Mouse (Mus musculus) fat pad, adult 2 months (tissue): ENCODE measurements around the gene Ccdc153.
A peak's percentile ranks its signal among the peaks of the same experiment; 100 is the strongest.

Experiments used
- DNase-seq: peaks from one replicate; pipeline ENCODE4 v3.0.0-alpha.2; 2011; ENCODE audit warnings: low read depth, low spot score; ENCODE audit errors: extremely low read depth

Ccdc153 gene

GRCm38 (mm10) chr9:44240399-44240798 lies at the start of gene Ccdc153:
Gene Ccdc153, plus strand, starts transcription at chr9:44240676.
- no peak for DNase-seq

GRCm38 (mm10) chr9:44191166-44191565 lies 49.3 kb upstream of the Ccdc153 start:
- peak; percentile 95 for DNase-seq

GRCm38 (mm10) chr9:44192312-44192711 lies 48.2 kb upstream of the Ccdc153 start:
- DNase-seq, result no peak

GRCm38 (mm10) chr9:44192794-44193193 lies 47.7 kb upstream of the Ccdc153 start:
- no peak for DNase-seq

- no peak for DNase-seq
These were observed 46.5 kb upstream of the Ccdc153 start for GRCm38 (mm10) chr9:44194000-44194399.

- no peak for DNase-seq
These were observed 44.1 kb upstream of the Ccdc153 start for GRCm38 (mm10) chr9:44196354-44196753.

GRCm38 (mm10) chr9:44199166-44199565 lies 41.3 kb upstream of the Ccdc153 start:
- no peak for DNase-seq

GRCm38 (mm10) chr9:44199580-44199979 lies 40.9 kb upstream of the Ccdc153 start:
- no peak for DNase-seq

- DNase-seq, result no peak
These were observed 40.0 kb upstream of the Ccdc153 start for GRCm38 (mm10) chr9:44200458-44200857.

- DNase-seq, result no peak
These were observed 32.6 kb upstream of the Ccdc153 start for GRCm38 (mm10) chr9:44207840-44208239.

- no peak for DNase-seq
These were observed 31.1 kb upstream of the Ccdc153 start for GRCm38 (mm10) chr9:44209416-44209815.

GRCm38 (mm10) chr9:44212406-44212805 lies 28.1 kb upstream of the Ccdc153 start:
- no peak for DNase-seq

- no peak for DNase-seq
These were observed 26.9 kb upstream of the Ccdc153 start for GRCm38 (mm10) chr9:44213538-44213937.

- no peak for DNase-seq
These were observed 14.5 kb upstream of the Ccdc153 start for GRCm38 (mm10) chr9:44225993-44226392.

GRCm38 (mm10) chr9:44231609-44232008 lies 8.9 kb upstream of the Ccdc153 start:
- DNase-seq, result peak; percentile 73

- DNase-seq, result no peak
These were observed 7.3 kb upstream of the Ccdc153 start for GRCm38 (mm10) chr9:44233021-44233801.

- peak; percentile 66 for DNase-seq
These were observed 6.5 kb upstream of the Ccdc153 start, which contains the start of gene Cbl for GRCm38 (mm10) chr9:44233802-44234478. Gene Cbl, minus strand, starts transcription at chr9:44234049.

GRCm38 (mm10) chr9:44234479-44235427 lies 5.7 kb upstream of the Ccdc153 start:
- no peak for DNase-seq

- DNase-seq, result no peak
These were observed 3.9 kb upstream of the Ccdc153 start for GRCm38 (mm10) chr9:44236601-44237000.

GRCm38 (mm10) chr9:44237128-44237527 lies 3.3 kb upstream of the Ccdc153 start:
- no peak for DNase-seq

- DNase-seq, result no peak
These were observed 1.8 kb upstream of the Ccdc153 start for GRCm38 (mm10) chr9:44238501-44239190.
